Mouse (Mus musculus) olfactory bulb, adult 2 months (tissue): ENCODE data around the gene Mfsd4b1.

ENCODE experiments used
- CTCF ChIP-seq: fragments of 200-500 bp; IDR thresholded peaks from 2 replicates; pipeline ENCODE4 v1.5.1; 2012; ENCODE audit warnings: low read depth, mild to moderate bottlenecking, low read length, moderate library complexity; ENCODE audit not compliant: insufficient read depth
- POLR2A ChIP-seq: fragments of 200-500 bp; IDR thresholded peaks from 2 replicates; pipeline ENCODE4 v1.6.1; 2012; ENCODE audit warnings: mild to moderate bottlenecking, low read depth, low read length, moderate library complexity; ENCODE audit not compliant: insufficient read depth

GRCm38 (mm10) chr10:39977346-39977745 lies 47.7 kb downstream of the Mfsd4b1 start:
- TF ChIP-seq CTCF (no peak), POLR2A (no peak)
